Mouse (Mus musculus) megakaryocyte-erythroid progenitor cell, adult 5-6 weeks (primary cell): ENCODE results near the gene Tmem156. TPM values are rescaled to one million over a fixed set of nuclear protein-coding genes. Genes with fewer than 3 reads are reported as not detected.
A peak's percentile ranks its signal among the peaks of the same experiment; 100 is the strongest.

ENCODE experiments used
- ATAC-seq: replicated peaks from 2 replicates; pipeline ENCODE4 v1.8.0; 2016; ENCODE audit warnings: mild to moderate bottlenecking, inconsistent platforms; ENCODE audit not compliant: severe bottlenecking, poor library complexity, low FRiP score, low TSS enrichment
- total RNA-seq, 2 experiments: library from RNA; stranded (forward) in 1 of 2; stranded (reverse) in 1 of 2; fragments of 200-1000, 215-1000 nt in 1 of 2; fragments of >200 nt in 1 of 2; fragmentation: Nextera tagmentation in 1 of 2; gene quantifications; 2 replicates each; pipeline ENCODE4 v1.2.3; 2014 to 2017

Gene Tmem156
- total RNA-seq, 2 experiments from 2014 or later = 1.5 to 2.3 TPM

GRCm38 (mm10) chr5:65101209-65101608 is 9.3 kb upstream of the Tmem156 start:
- ATAC-seq = peak; percentile 49; the same call in 1 of the 2 replicates

GRCm38 (mm10) chr5:65100002-65100401 is 8.1 kb upstream of the Tmem156 start:
- no peak for ATAC-seq

- ATAC-seq = no peak
Measured at GRCm38 (mm10) chr5:65097457-65097856, 5.5 kb upstream of the Tmem156 start.

GRCm38 (mm10) chr5:65096805-65097204 is 4.9 kb upstream of the Tmem156 start:
- ATAC-seq = no peak

DNA sequence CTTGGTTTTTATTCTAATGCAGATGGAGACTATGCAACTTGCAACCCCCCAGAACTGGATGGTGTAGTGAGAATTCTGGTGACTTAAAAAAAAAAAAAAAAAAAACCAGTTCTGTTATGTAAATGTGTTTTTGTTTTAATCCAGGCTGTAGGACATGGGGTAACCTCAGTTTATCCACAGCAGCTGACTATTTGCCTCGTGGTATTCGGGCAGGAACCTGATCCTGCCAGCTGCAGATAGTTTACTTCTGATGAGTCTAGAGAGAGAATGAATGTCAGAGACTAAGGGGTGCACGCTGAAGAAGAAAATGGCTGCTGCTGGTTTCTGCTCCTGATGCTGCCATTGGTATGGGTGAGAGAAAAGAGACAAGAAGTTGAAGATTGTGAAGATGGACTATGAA is 4.2 kb upstream of the Tmem156 start:
- ATAC-seq = no peak

DNA sequence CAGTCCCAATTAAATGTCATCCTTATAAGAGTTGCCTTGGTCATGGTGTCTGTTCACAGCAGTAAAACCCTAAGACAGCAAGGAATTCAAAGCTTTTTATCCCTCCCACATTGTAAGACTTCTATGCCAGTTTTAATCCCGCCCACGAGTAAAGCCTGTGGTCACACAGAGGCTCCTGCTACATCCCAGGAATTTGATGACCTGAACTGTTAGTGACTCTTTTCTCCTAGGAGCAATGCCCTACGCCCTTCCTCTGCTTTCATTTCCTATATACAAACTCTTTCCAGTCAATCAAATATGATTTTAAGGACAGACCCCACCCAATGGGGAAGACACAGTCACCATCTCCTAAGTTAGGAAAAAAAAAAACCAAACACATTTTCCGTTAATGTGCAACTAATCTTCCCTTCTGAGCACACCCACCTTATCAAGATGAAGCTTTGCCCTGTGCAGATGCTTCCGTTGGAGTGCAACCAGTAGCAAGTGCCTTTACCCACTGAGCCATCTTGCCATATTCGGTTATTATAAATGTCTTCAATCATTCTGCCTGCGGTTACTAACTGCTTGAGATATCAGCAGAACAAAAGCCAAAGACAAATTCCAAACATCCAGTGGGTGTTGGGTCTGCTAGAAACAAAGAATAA is 3.1 kb upstream of the Tmem156 start:
- no peak for ATAC-seq

DNA sequence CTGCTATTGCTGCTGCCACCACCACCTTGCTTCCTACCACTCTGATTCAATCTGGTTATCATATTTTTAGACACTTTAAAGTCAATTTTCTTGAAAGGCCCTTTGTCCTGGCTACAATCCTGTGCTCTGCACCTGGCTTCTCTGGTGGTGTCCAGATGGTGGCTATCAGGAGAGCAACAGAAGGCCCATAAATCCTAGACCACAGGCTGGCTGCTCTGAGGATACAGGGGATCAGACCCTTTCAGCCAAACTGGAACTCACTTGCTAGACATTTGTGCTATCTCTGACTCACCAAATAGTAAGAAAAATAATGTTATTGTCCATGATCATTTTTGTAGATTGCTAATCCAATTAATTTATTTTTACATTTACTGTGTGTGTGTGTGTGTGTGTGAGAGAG is 1.8 kb upstream of the Tmem156 start:
- ATAC-seq = no peak

GRCm38 (mm10) chr5:65091184-65091858 is 611 bp downstream of the Tmem156 start:
- no peak for ATAC-seq

- no peak for ATAC-seq
Measured at GRCm38 (mm10) chr5:65089707-65090106, 2.2 kb downstream of the Tmem156 start.

GRCm38 (mm10) chr5:65086522-65086921 is 5.4 kb downstream of the Tmem156 start:
- ATAC-seq = no peak

DNA sequence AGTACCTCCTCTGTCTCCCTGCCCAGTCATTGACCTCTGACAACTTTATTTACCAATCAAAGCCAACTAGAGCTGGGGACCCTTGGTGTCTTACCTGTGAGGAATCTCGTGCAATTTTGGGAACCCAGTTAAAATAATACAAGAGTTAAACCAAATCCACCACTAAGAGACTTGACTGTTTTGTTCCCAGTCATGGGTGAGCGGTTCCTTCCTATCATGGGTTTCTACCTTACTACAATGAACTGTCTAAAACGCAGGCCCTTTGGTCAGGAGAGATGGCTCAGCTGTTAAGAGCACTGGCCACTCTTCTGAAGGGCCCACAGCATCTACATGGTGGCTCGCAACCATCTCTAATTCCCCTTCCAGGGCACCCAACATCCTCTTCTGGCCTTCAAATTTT is 10.1 kb downstream of the Tmem156 start:
- no peak for ATAC-seq

- no peak for ATAC-seq
Measured at GRCm38 (mm10) chr5:65079881-65080280, 12.1 kb downstream of the Tmem156 start.

DNA sequence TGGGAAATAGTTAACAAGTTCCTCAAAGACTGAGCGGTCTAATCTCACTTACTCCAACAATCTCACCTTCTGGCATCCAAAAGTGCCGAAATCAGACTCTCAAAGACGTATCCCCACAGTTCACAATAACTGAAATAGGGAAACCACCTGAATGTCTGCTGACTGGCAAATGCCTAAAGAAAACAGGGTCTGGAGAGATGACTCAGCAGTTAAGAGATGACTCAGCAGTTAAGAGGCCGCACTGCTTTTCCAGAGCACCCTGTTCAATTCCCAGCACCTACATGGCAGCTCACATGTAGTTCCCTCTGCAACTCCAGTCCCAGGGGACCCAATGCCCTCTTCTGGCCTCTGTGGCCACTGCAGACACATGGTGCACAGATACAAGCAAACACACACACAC is 13.9 kb downstream of the Tmem156 start:
- ATAC-seq = no peak

DNA sequence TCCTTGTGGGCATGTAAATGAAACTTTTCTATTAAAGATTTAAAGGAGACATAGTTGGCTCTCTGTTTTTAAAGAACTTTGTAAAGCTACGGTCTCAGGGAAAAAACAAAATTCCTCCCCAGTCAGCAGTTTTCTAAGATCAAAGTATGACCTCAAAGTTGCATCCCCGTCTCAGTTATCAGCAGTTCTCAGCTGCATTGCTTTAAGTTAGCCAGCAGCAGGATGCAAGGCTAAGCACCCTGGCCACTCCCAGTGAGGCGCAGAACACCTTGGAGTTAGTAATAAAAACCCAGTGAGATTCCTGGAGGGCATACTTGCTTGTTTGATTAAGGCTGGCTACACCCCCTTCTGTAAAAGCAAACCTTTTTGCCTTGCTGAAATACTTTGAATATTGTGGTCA is 15.2 kb downstream of the Tmem156 start:
- ATAC-seq = no peak

- ATAC-seq = no peak
Measured at GRCm38 (mm10) chr5:65076087-65076486, 15.8 kb downstream of the Tmem156 start.

GRCm38 (mm10) chr5:65074693-65075092 is 17.2 kb downstream of the Tmem156 start:
- no peak for ATAC-seq

DNA sequence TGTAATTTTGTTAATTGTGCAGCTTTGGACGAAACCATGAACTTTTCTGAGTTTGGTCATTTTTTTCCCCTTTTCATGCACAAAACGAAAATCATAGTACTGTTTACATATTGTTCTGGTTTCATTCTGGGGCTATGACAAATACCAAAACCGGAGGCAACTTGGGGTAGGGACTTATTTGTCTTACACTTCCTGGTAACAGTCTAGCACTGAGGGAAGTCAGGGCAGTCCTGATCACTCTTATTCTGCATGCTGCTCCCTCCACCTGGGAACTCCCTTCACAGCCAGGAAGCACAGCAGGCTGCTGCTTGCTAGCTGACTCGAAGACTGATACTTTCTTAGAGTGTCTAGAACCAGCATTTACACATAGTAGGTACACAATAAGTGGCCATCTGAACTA is 18.7 kb downstream of the Tmem156 start:
- ATAC-seq = no peak

DNA sequence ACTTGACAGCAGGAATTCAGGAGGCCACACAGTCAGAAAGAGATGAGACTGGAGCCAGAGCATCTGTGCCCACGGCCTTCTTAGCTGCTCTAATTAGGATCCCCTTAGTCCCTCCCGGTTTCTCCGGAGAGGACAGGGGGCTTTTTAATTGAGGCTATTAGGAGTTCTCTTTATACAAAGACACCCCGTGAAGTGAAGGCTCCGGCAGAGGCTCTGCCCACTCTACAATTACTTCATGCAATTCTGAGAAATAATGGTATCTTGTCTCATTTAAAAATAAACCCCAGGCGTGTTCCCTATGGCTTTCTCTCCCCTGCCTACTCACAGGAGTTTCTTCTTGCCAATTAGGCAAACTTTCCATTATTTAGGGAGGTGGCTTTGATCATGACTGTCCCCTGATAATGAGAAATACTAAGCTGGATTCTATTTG is 20.2 kb downstream of the Tmem156 start:
- ATAC-seq = no peak

DNA sequence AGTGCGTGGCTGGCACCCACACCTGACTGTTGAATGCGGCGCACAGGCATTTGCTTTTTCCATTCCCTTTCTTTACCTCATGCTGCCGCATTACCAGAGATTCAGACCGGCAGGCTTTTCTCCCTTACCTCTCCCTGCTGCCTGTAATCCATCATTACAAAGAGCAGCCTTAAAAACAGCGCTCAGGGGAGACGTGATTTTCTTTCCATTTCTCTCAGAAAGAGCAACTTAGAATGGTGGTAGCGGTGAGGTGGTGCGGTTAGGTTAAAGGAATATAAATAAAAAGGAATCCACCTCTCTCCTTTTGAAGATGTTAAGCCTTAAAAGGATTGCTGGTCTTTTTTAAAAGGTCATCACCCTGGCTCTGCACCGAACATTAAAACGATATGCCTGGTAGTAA is 22.1 kb downstream of the Tmem156 start:
- no peak for ATAC-seq

GRCm38 (mm10) chr5:65068166-65068565 is 23.8 kb downstream of the Tmem156 start:
- no peak for ATAC-seq

DNA sequence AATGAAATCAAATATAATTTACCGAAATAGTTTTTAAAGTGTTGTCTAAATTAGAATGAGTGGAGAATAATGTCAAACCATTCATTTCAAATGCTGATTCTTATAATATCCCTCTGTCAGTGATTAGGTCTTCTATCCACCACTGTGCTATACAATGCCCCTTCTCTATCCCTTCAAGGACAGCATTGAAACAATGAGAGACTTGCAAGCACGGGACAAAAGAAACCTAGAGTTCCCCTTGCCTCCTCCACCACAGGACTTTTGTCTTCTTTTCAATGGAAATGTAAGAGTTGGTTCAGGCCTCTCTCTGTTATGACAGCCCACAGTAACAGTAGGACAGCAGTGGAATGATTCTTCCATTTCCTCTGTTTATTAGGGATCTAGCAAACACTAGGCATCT is 28.7 kb downstream of the Tmem156 start:
- no peak for ATAC-seq
